14 mouse cellular contexts compared by ENCODE assay signal in genomic region chr2:169502717-169503597, GRCm38 (mm10).
DNase-seq lines count a peak whose midpoint lies in the region.
"Had no signal": no experiment of that assay in that cellular context is flagged by ENCODE, and none has a peak within 500 bp of the region (broad histone marks: within the 10 kb centered on the region; RNA-seq: fewer than 3 reads in every experiment).

No protein-coding gene starts in this region.

- peak; percentile 73 for DNase-seq in heart, adult 11 months
- DNase-seq in heart, postnatal 36 days, result no peak
- peak; percentile 56 for DNase-seq in kidney, postnatal 10 days
- DNase-seq in kidney, adult 8-10 months, result no peak
- peak; percentile 56 for DNase-seq in mesoderm, embryonic 11.5 days (ENCODE audit: low read depth, low spot score)
- peak; percentile 75 for DNase-seq in retina, postnatal 1 day
- no peak for DNase-seq in urinary bladder, postnatal 14 days (ENCODE audit: low spot score)
- DNase-seq in ovary, postnatal 14 days (ENCODE audit: low spot score), result no peak
- DNase-seq: adrenal gland, postnatal 10 days; cerebellum, adult 2 months; cerebellum, postnatal 25 days; gastrocnemius, postnatal 36 days; lung, postnatal 36 days; thymus, postnatal 25 days had no signal

- intact Hi-C loops in heart, postnatal 36 days (cut with DNase I), result no loop called here

Comparison
In these comparisons a context has a peak if more than half of its experiments do, and no peak if none do; other contexts are left out.
1. DNase-seq: peak in heart, adult 11 months (single experiment), kidney, postnatal 10 days (single experiment), mesoderm, embryonic 11.5 days (single experiment) and retina, postnatal 1 day (single experiment); none in heart, postnatal 36 days (0 of 2), kidney, adult 8-10 months (0 of 2), urinary bladder, postnatal 14 days (single experiment) and ovary, postnatal 14 days (single experiment).